Mouse (Mus musculus) testis, adult 10 weeks (tissue): Measurements from ENCODE around the gene Tgm7. TPM values are rescaled to one million over a fixed set of nuclear protein-coding genes. Genes with fewer than 3 reads are reported as not detected.

Source experiments
- polyA plus RNA-seq: library from polyadenylated mRNA; stranded (reverse); fragments of 350-450 nt; fragmentation: Illumina TruSeq; extraction: RNeasy Lipid Tissue Mini Kit (QIAGEN cat#74804); gene quantifications from one replicate; pipeline ENCODE4 v1.2.3, GENCODE M21; 2014; ENCODE audit warnings: low read depth, low replicate concordance

Gene Tgm7
- 0.10 TPM for polyA plus RNA-seq

GRCm38 (mm10) chr2:121109695-121110094, at the start of gene Tgm7:
Gene Tgm7, minus strand, starts transcription at chr2:121109795.

GRCm38 (mm10) chr2:121140018-121140882, 30.7 kb upstream of the Tgm7 start, which contains the start of the genes Adal and Lcmt2:
Gene Adal, plus strand, starts transcription at chr2:121140428.
Gene Lcmt2, minus strand, starts transcription at chr2:121140653.

GRCm38 (mm10) chr2:121085480-121086185, 24.0 kb downstream of the Tgm7 start, which contains the start of gene Tgm5:
Gene Tgm5, minus strand, starts transcription at chr2:121085841.

Other genes starting within 250 kb of the Tgm7 start
- 19.3 TPM for gene Ubr1, start 139.1 kb downstream of the Tgm7 start, polyA plus RNA-seq
- 9.5 TPM for gene Tmem62, start 132.8 kb downstream of the Tgm7 start, polyA plus RNA-seq
- 14.0 TPM for gene Ccndbp1, start 101.4 kb downstream of the Tgm7 start, polyA plus RNA-seq
- gene Epb42, start 72.7 kb downstream of the Tgm7 start, polyA plus RNA-seq, result not detected
- not detected for gene Tgm5, start 24.0 kb downstream of the Tgm7 start, polyA plus RNA-seq
- 22.6 TPM for gene Adal, start 30.6 kb upstream of the Tgm7 start, polyA plus RNA-seq
- gene Lcmt2, start 30.9 kb upstream of the Tgm7 start, polyA plus RNA-seq, result 1.1 TPM
- 50.3 TPM for gene Tubgcp4, start 60.9 kb upstream of the Tgm7 start, polyA plus RNA-seq
- 7.7 TPM for gene Zscan29, start 61.3 kb upstream of the Tgm7 start, polyA plus RNA-seq
- 38.4 TPM for gene Trp53bp1, start 161.6 kb upstream of the Tgm7 start, polyA plus RNA-seq
- gene Map1a, start 179.8 kb upstream of the Tgm7 start, polyA plus RNA-seq, result 0.92 TPM
- 11.1 TPM for gene Ppip5k1, start 245.6 kb upstream of the Tgm7 start, polyA plus RNA-seq
- gene Ckmt1, start 247.9 kb upstream of the Tgm7 start, polyA plus RNA-seq, result not detected